Mouse (Mus musculus) heart, postnatal 0 days (tissue): Measurements from ENCODE around the gene 1700034J05Rik.

Experiments
- CTCF ChIP-seq: IDR thresholded peaks from 2 replicates; pipeline ENCODE4 v1.5.1; 2016; ENCODE audit warnings: antibody characterized with exemption, control low read depth, low read depth
- EP300 ChIP-seq: IDR thresholded peaks from 2 replicates; pipeline ENCODE4 v1.6.1; 2016; ENCODE audit warnings: antibody characterized with exemption, low read depth

DNA sequence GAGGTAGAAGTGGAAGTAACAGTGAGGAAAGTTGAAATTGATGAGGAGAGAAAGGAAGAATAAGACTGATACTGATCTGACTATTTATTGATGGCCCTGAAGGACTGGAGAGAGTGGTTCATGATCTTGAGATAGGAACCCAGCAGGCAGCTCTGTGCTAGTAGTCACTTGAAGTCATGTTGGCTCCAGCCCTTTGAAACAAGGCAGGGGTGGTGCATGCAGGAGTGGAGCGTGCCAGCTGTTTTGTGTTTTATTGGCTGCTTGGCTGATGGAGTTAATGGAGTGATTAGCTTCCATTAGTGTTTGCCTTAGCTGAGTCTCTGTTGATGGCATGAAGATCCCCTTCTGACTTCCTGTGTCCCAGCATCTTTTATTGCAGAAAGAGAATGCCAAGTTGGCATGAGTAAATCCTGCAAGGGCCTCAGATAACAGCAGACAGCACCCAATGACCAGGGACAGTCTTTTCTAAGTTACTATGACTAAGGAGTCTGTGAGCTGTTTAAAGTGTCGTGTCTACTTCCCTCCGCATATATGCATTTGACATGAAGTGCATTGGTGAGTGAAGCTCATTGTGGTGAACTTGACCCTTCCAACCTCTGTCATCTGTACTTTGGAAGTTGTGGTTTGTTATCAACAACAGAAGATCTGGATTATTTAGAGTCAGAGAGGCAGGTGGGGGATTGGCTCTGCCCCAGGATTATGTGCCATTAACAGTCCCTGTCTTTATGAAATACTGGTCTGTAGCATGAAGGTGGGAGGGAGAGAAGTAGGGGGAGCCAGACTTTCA, 48.0 kb downstream of the 1700034J05Rik start:
- TF ChIP-seq EP300: no peak
- no peak for TF ChIP-seq CTCF
